Mouse (Mus musculus): Measurements from ENCODE around the gene Rasd2. TPM values are rescaled to one million over a fixed set of nuclear protein-coding genes. Genes with fewer than 3 reads are reported as not detected.
A peak's percentile ranks its signal among the peaks of the same experiment; 100 is the strongest.

Gene Rasd2
- polyA plus RNA-seq (2017; shearing (Covaris generic)): under 1 TPM in 1 of 2 experiments, not detected in 1; 0.18 TPM

DNA sequence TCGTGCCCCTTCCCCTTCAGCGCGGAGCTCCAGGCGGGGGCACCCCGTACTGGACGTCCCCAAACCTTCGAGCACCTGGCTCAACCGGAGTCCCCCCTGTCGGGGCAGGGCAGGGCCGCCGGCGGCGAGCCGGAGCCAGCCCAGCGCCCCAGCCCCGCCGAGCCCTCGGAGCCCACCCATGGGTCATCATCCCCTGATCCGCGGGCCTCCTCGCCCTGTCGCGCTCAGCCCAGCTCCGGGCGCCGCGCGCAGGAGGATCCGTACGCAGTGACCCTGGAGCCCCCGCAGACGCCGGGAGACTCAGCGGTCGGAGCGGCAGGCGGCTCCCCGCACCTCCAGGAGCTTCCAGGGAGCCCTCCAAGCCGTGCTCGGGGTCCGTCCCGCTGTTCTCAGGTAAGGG is at the start of gene Rasd2:
Gene Rasd2 (plus strand): TSS at position 259 of the 400 bp plus-strand sequence.
- no peak for ATAC-seq

DNA sequence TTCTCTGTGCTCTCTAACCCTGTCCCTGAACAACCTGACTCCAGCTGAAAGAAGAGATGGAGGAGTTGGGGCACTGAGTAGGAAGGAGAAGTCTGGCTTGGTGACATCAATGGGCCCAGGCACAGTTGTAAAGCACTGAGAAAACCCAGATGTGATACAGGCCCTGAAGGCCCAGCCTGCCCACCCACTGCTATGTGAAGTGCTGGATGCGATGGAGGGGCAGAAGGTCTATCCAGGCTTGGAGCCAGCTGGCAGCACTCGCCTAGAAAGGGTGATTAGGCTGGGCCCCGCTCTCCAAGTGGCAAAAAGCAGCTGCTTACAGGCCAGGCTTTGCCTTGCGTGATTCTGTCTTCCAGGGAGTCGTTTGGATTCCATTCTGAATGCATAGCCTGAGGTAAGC is 44.4 kb upstream of the Rasd2 start:
- ATAC-seq: no peak

DNA sequence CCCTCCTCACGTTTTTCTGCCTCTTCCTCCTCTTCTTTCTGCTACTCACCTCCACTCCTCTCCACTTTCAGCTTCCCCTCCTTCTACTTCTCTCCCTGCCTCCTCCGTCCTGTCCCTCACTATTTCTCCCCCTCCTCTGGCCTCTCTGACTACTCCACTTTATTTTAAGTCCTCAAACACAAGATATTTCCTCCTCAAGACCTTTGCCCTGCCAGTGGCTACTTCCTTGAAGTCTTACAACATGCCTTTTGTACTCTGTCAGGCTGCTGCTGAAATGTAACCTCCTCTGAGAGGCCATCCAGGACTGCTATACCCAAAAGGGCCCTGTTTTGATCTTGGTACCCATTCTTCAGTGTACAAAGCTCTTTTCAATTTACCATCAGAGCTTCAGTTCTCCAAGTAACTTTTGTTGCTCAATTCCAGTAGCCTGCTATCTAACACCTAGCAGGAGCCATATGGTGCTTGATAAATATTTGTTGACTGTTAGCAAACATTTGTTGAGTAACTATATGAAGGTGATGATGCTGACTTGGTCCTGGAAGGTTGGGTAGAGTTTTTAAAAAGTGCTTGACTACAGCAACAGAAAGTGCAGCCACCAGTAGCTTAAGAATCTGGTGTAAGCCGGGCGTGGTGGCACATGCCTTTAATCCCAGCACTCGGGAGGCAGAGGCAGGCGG is 41.6 kb upstream of the Rasd2 start:
- no peak for ATAC-seq

DNA sequence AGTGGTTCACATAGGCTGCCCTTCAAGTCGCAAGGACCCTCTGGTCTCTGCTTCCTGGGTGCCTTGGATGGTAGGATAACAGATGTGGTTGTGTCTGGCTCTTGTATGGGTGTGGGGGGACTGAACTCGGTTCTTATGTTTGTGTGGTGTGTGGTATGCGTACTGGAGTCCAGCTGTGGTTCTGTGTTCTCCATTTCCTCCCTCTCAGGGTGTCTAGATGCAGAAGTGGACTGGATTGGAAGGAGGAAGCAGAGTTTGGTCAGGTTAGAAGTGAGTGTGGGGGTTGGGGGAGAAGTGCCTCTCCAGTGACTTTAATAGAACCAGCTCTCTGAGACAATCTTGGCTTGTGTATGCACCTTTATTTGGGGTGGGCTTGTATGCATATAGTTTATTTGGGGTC is 20.7 kb upstream of the Rasd2 start:
- ATAC-seq: no peak

DNA sequence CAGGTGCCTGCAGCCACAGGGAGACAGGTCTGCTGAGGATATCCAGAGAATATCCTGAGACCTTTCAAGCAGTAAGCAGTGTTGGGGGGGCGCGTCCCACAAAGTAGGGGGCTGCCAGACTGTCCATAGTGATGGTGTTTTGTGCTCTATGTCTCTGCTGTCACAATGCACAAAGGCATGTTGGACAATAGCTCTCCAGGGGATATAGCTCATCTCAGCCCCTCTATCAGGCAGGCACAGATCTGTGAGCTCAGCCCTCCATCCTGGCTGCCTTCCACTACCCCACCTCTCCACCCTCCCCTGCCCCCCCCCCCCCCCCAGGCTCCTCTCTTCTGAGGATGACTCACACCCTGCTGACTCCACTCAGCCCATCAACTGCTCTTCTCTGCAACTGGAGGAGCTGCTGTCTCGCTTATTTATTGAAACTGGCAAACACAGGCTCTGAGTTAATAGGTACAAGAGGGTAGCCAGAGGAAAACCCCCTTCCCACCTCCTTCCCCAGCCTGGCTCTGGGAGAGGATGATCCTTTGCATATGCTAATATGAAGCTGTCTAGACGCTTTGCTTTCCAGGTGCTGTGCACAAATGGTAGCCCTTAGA is 19.2 kb upstream of the Rasd2 start:
- no peak for ATAC-seq

DNA sequence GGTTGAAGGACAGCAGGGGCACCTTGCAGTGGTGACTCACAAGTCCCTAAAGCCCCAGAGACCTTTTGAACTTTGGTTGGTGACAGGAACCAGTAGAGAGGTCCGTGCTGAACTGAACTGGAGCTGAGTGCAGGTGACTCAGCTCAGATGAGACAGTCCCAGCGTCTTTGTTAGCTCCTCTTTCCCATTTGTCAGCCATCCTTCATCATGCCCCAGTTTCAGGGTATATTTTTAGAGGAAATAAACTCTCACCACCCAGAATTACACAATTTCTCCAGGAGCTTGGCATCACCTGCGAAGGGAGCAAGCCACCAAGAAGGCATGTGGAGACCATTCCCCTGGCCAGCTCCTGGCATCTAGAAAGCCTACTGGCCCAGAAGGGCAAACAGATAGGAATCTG is 16.6 kb upstream of the Rasd2 start:
- ATAC-seq: no peak

DNA sequence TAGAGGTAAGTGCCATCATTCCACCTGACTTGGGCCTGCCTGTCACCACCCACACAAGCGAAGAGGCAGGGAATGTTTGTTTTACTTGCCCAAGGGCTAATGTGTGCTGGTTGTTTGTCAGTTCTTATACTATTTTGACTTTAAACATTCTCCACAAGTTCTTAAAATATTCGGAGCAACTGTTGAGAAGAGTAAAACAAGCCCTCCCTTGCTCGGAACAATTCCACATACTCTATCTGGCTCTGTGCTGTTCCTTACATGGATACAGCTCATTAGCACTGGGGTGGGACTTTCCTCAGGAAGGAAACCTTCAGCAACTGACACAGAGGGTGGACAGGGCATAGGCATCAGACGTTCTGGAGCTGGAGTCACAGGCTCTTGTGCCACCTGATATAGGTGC is 15.9 kb upstream of the Rasd2 start:
- ATAC-seq: no peak

DNA sequence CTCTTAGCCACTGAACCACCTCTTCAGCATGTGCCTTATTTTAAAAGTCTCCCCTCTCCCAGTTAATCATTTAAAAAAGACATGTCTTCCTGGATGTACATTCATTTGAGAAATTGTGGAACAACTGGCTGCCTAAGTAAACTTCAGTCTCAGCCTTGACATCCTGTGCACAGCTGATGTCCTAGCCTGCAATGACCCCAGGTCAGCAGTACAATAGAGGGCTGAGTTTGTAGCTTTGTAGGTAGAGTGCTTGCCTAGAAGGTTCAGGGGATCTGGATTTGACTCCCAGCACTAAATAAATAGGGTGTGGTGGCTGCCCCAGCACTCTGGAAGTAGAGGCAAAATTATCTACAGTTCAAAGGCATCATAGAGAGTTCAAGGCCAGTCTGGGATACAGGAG is 15.4 kb upstream of the Rasd2 start:
- ATAC-seq: no peak

DNA sequence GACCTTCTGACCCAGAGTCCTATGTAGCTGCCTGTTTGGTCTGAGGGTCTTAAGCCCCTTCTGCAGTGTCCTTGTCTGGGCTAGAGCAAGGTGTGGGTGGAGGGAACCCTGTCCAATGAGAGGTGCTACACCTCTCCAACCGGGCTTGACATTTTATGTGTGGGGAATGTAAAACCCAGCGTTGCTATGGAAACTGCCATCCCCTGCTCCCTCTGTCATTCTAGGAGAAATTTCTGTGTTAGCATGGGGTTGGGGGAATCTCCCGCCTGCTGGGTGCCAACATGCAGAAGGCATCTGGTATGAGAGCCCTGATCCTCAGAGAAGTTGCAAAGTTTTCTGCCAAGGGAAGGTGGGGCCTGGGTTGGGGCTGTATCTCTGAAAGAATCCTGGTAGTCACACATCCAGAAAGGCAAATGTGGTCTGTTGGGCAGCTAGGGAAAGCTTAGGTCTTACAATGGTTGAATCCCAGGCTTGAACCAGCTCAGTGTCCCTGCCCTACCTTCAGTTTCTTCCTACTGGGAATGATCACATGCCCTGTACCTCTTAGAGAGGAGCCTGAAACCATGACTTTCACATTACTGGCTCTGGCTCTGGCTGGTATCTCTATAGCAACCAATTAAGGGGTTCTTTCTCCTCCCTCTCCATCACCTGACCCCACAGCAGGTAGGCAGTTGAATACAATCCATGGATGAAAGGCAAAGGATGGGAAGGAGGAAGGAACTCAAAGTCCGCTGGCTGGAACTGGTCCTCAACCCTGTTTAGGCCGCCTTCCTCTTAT is 14.6 kb upstream of the Rasd2 start:
- ATAC-seq: no peak

DNA sequence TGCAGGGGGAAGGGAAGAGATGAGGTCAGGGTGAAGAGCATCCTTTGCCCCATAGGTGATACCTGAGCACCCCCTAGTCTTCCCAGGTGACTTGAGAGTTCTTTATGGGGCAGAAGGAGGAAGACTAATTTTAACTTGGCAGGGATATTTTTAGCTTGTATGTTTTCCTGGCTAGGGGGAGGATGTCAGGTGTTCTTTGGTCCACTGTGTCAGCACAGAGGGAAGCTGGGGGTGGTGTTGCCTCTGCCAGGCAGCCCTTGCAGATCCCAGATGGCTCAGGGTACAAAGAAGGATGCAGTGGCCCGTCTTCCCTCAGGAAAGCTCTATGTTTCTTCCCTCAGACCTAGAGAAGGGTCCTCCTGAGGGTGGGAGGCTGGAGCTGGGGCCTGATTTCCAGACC is 13.8 kb upstream of the Rasd2 start:
- ATAC-seq: no peak

DNA sequence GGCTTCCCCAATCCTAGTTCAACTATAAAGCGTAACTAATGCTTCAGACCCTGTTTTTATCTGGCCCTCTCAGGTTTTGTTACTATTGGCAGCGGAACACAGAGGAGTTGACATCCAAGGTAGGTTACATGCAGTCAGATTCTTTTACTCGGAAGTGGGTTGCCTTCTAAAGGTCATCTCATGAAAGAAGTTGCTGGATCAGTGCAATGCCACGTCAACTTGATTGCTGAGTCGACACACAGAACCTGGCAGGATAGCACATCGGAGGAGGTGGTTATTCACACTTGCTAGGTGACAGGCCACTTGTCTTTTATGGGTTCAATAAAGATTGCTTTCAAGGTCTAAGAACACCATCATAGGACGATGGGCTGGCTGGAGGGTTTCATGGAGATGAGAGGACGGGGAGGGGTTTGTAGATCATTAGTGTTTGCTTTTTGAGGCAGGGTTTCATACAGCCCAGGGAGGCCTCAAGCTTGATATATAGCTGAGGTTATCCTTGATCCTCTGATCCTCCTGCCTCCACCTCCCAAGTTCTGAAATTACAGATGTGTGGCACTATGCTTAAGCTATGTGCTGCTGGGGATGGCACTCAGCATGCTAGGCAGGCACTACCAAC is 11.6 kb upstream of the Rasd2 start:
- ATAC-seq: no peak

DNA sequence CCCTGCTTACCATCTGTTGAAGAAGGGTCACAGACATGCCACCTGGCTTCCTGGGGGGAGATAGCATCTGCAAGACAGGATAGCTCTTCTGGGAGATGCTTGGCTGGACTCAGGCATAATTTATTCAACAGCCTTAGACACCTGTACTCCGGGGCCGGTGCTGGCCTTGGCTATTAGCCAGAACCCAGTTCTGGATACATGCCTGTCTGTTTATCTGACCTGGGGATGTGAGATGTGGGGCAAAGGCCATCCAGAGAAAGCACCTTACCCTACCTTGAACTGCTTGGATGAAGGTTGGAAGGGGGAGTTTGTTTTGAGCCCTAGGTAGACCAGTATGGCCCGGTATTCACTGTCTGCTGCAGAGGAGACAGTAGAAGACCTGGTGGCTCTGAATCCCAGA is 10.8 kb upstream of the Rasd2 start:
- no peak for ATAC-seq

DNA sequence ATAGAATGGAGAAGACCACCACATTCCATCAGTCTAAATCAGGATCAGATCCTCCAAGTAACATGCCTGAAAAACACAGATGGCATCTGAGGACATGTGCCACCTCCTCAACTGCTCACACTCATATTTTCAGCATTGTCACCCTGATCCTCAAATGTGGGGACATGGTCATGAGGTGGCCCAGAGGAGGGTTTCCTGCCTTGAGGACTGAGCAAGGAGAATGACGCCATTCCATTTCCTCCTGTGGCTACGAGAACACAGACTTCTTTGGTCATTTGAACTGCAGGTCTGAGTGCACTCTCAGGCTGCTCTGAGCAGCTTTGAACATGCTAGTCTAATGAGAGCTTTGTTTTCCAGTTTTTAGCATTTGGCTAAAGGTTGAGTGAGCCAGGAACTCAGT is 10.3 kb upstream of the Rasd2 start:
- no peak for ATAC-seq

DNA sequence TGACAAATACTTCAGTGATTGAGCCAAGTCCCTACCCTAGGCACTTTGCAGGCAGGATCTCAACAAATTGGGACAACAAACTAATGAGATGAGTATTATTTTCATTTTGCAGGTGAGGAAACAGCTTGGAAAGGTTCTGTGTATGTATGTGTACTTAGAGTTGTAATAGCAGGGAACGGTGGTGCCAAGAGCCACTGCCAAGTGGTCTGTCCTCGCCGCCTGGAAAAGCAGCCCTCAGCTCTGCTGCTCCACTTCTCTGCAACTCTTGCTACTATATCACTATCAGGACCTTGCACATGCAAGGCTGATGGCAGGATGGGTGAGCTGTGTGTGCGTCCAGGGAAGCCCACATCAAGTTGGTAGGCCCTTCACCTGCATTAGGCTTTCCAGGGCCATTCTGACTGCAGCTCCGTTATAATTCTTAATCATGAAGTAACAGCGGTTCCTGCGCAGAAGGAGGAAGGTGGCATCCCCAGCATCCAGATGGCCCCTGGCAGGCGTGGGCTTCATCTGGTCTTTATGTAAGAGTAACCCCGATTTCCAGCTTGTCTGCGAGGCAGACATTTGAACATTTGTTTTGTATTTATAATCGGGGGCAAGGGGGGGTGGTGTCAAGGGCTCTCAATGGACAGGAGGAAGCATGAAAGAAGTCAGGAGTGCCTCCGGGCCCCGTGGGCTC is 9.4 kb upstream of the Rasd2 start:
- no peak for ATAC-seq

DNA sequence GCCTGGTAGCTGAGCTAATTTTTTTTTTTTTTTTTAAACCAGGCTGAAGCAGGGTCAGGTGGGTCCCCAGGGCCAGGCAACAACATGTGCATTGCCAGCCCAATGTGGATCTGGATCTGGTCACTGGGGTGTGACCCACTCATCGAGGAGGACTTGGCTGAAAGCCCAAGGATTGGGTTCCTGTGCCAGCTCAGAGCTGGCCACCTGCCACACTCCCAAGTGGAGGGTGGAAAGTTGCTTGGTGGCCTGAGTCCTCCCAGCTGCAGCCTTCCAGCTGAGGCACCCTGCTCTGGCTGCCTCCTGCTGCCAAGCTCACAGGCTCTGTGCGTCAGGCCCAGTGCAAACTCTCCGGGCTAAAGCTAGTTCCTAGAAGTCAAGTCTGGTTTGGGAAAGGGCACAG is 2.3 kb upstream of the Rasd2 start:
- no peak for ATAC-seq

DNA sequence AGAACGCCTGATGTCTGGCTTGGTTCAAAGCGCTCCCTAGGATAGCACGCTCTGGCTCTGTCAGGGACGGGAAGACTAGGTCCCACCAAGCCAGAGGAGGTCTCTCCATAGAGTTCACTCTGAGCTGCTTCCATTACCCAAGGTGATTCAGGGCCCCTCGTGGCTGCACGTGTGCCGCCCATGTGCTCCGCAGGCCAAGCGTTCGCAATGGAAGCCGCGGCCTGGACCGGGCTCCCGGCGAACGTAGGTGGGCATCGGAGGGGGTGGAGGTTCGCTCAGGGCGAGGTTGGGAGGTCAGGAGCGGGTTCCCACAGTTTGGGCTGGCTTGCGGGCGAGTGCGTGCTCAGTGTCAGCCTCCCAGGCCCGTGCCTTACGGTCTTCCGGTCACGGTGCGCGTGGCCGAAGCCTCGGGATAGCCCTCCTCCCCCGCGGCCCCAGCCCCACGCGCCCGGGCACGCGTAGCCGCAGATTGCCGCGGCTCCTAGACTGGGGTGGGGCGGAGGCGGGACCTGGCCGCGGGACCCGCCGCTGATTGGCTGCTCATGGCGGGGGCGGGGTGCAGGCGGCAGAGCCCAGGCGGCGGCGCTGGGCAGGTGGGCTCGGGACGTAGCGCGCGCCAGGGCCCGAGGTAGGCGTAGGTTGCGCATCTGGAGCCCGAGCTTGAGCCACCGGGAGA is 975 bp upstream of the Rasd2 start:
- peak; percentile 71 for ATAC-seq

DNA sequence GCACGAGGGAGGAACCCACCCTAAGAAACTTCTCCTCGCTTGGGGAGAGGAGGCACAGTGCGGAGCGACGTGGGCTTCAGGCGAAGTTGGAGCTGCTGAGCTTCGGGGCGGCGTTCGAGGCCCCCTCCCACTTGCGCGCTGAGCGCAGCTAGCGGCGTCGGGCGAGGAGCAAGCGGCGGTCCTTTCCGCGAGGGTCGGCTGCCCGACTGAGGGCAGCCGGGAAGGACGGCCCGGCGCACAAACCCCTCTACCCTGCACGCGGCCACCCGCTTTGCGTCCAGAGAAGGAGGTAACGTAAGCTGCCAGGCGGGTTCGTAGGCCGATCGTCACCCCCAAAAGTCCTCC is 465 bp upstream of the Rasd2 start:
- no peak for ATAC-seq

DNA sequence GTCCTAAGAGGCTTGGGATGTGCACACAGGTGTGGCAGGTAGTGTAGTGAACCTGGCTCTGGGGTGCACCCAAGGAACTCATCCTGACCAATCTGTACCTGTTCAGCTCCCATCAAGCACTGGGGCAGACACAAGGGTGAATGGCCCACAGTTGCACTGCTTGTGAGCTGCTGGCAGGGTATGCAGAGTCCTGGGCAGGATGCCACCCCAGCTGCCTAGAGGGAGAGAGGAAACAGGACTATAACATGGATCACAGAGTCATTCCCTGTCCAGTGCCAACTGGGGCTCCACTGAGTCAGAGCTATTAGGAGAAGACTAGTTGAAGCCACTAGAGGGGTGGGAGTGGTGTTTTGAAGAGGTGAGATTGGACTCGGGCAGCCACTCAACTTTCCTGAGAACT is 1.3 kb downstream of the Rasd2 start:
- ATAC-seq: no peak

DNA sequence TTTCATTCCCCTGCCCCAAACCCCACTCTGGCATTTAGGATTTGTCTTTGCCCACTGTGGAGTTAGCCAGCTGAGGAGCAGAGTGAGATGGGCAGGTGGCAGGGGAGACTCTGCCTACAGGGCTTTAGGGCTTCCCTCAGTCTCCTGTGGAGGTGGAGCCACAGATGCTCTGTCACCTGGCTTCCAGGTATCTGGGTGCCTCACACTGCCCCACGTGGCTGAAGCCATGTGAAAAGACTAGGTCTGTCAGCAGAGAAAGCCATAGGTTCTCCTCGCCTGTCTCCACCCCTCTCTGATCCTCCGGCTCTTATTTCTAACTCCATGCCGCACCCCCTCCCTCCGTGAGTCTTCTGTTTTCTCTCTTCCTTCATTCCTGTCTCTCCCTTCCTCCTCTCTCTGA is 2.2 kb downstream of the Rasd2 start:
- ATAC-seq: no peak

DNA sequence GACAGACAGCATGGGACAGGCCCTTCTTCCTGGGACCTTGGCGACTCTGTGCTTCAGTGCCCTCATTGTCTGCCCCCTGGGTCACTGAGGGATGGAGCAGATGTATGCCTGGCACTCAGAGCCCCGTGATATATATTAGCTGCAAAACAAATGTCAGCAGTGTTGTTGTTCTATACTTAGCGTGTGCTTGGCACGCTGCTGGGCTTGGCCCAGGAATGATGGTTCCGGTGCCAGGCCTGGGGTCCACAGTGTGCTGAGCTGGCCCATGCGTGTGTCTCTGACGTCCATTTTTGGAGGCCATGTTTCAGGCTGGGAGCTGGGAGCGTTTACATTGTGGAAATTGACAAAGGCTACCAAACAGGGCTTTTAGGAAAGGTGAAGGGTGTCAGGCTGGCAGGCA is 3.1 kb downstream of the Rasd2 start:
- ATAC-seq: no peak

DNA sequence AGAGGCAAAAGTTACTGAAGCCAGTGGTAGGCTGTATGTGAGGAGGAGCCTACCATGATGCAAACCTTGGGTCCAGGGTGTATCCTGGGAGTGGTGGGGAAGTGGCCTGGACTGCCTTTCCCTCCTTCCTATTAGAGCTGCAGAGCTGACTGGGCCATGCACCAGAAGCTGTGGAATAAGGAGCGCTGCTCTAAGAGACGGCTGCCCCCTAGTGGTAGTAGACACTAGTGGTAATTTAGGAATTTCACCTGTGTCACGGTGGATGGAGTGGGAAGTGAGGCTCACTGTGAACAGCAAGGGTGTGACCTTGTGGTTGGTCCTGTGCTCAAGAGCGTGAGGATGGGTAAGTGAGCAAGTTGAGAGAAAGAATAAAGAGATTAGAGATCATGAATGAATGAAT is 4.2 kb downstream of the Rasd2 start:
- ATAC-seq: no peak

DNA sequence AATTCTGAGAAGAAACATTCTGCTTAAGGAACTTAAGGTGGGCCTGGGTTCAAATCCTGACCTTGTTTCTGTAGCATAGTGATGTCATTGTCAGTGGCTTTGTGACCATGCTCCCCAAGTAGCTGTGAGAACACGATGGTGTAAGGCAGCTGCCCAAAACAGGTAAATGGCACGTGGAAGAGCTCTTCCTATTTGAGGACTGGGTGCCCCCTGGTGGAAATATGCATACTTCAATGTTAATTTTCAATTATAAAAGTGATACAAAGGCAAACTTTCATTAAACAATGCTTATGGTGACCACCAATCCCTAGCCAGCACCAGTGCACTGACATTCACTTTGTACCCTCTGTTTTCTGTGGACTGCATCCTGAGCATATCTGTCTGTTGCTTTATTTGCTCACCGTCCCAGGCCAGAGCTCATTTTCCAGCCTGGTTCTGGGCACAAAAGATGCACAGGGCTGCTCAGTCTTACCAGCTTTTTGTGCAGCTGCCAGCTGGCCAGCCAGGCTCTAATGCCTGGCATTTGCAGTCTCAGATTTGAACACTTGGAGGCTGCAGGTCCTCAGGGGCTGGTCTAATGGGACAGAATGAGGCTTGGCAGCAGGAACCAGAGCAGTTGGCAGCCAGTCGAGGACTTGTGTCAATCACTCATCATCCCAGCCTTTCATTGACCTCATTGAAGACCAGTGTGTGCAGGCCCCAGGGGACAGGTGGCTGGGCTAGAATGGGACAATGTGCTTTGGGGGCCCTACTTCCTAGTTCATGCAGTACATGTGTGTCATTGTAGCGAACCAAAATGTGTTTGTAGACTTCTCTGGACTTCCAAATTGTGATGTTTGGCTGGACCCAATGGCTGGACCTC is 6.4 kb downstream of the Rasd2 start:
- ATAC-seq: no peak
